Mouse (Mus musculus) olfactory bulb, adult 2 months (tissue): ENCODE measurements around the gene Ccdc13. TPM values are rescaled to one million over a fixed set of nuclear protein-coding genes. Genes with fewer than 3 reads are reported as not detected.

Experiments
- H3K27ac ChIP-seq: fragments of 200-500 bp; 2 replicates; pipeline ENCODE4 v1.5.1; 2012; ENCODE audit warnings: low read depth, low read length; ENCODE audit not compliant: insufficient read depth
- H3K4me1 ChIP-seq: fragments of 200-500 bp; 2 replicates; pipeline ENCODE4 v1.6.1; 2012; ENCODE audit warnings: low read length; ENCODE audit not compliant: control insufficient read depth, insufficient read depth
- H3K4me3 ChIP-seq: fragments of 200-500 bp; 2 replicates; pipeline ENCODE4 v1.5.1; 2012; ENCODE audit warnings: mild to moderate bottlenecking, low read depth, low read length, moderate library complexity; ENCODE audit not compliant: insufficient read depth
- CTCF ChIP-seq: fragments of 200-500 bp; IDR thresholded peaks from 2 replicates; pipeline ENCODE4 v1.5.1; 2012; ENCODE audit warnings: low read depth, mild to moderate bottlenecking, low read length, moderate library complexity; ENCODE audit not compliant: insufficient read depth
- POLR2A ChIP-seq: fragments of 200-500 bp; IDR thresholded peaks from 2 replicates; pipeline ENCODE4 v1.6.1; 2012; ENCODE audit warnings: mild to moderate bottlenecking, low read depth, low read length, moderate library complexity; ENCODE audit not compliant: insufficient read depth
- WGBS: fragments of 180-500 bp; shearing (Covaris S2); methylation state at CpG from one replicate; pipeline ENCODE4 v1.1.7; 2018; 5-methylcytosine and 5-hydroxymethylcytosine counted together
- polyA plus RNA-seq: library from polyadenylated mRNA; stranded (reverse); fragments of >200 nt; gene quantifications from 2 replicates; pipeline ENCODE4 v1.2.4, GENCODE M21; 2012; ENCODE audit warnings: low replicate concordance; ENCODE audit not compliant: missing spikeins, insufficient read depth, insufficient read length

Gene Ccdc13
- polyA plus RNA-seq, 1 experiment: not detected

GRCm38 (mm10) chr9:121791757-121792521 lies 47.3 kb downstream of the Ccdc13 start, which contains the start of gene Hhatl:
Gene Hhatl, minus strand, starts transcription at chr9:121792507.
- Histone ChIP-seq H3K27ac (peak within 1 kb of the TSS; percentile 23; the same call in 1 of the 2 replicates), H3K4me3 (peak within 1 kb of the TSS; percentile 22), H3K4me1 (peaks cover 39% of the 10 kb centered on the region)
- TF ChIP-seq POLR2A: no peak
- no peak for TF ChIP-seq CTCF
- WGBS: 31% methylated on average over 24 of the region's 24 CpGs

- peaks cover 46% of the 10 kb centered on the region for H3K4me1 ChIP-seq
- H3K4me3 ChIP-seq: peak overlapping the region; percentile 22
- peak overlapping the region; percentile 23; the same call in 1 of the 2 replicates for H3K27ac ChIP-seq
- WGBS: 42% methylated on average over 5 of the region's 5 CpGs
- no peak for TF ChIP-seq POLR2A
- TF ChIP-seq CTCF: no peak
These were observed 48.1 kb downstream of the Ccdc13 start for GRCm38 (mm10) chr9:121791206-121791605.

- WGBS: 84% methylated on average over 2 of the region's 2 CpGs
- H3K4me1 ChIP-seq: peaks cover 31% of the 10 kb centered on the region
- no peak overlapping the region for H3K27ac ChIP-seq
- TF ChIP-seq POLR2A (0 out of 2 replicates have a peak, but pooled peaks have one; percentile 19), CTCF (no peak)
- H3K4me3 ChIP-seq: no peak overlapping the region
These were observed 52.9 kb downstream of the Ccdc13 start for GRCm38 (mm10) chr9:121786359-121786758.

- TF ChIP-seq CTCF (no peak), POLR2A (no peak)
- Histone ChIP-seq H3K4me1 (peaks cover 30% of the 10 kb centered on the region), H3K4me3 (no peak overlapping the region), H3K27ac (no peak overlapping the region)
- 91% methylated on average over 8 of the region's 8 CpGs for WGBS
These were observed 54.0 kb downstream of the Ccdc13 start for GRCm38 (mm10) chr9:121785261-121785660.

GRCm38 (mm10) chr9:121784801-121785200 lies 54.5 kb downstream of the Ccdc13 start:
- TF ChIP-seq CTCF (no peak), POLR2A (no peak)
- Histone ChIP-seq H3K4me3 (no peak overlapping the region), H3K4me1 (peaks cover 35% of the 10 kb centered on the region), H3K27ac (no peak overlapping the region)
- WGBS: 89% methylated on average over 12 of the region's 12 CpGs

- peak overlapping the region; percentile 89 for H3K27ac ChIP-seq
- no peak for TF ChIP-seq POLR2A
- TF ChIP-seq CTCF: no peak
- H3K4me3 ChIP-seq: peak overlapping the region; percentile 35
- H3K4me1 ChIP-seq: peaks cover 61% of the 10 kb centered on the region
- WGBS: 5% methylated on average over 54 of the region's 54 CpGs
These were observed 61.1 kb downstream of the Ccdc13 start for GRCm38 (mm10) chr9:121778066-121778624.

- Histone ChIP-seq H3K4me1 (peaks cover 57% of the 10 kb centered on the region), H3K27ac (peak within 1 kb of the TSS; percentile 99), H3K4me3 (peak within 1 kb of the TSS; percentile 35)
- no peak; the same call in 1 of the 2 replicates for TF ChIP-seq POLR2A
- TF ChIP-seq CTCF: no peak
- 11% methylated on average over 30 of the region's 30 CpGs for WGBS
These were observed 61.7 kb downstream of the Ccdc13 start, which contains the start of gene Klhl40 for GRCm38 (mm10) chr9:121777484-121778065. Gene Klhl40, plus strand, starts transcription at chr9:121777607.

GRCm38 (mm10) chr9:121776511-121776910 lies 62.8 kb downstream of the Ccdc13 start:
- H3K4me1 ChIP-seq: peaks cover 54% of the 10 kb centered on the region
- peak overlapping the region; percentile 3; the same call in 1 of the 2 replicates for H3K4me3 ChIP-seq
- no peak for TF ChIP-seq CTCF
- no peak for TF ChIP-seq POLR2A
- H3K27ac ChIP-seq: peak overlapping the region; percentile 99
- 32% methylated on average over 7 of the region's 7 CpGs for WGBS
